In genomic region chr6:112825657-112826056, GRCm38 (mm10) we compare ENCODE assay signal across 20 mouse cellular contexts.
DNase-seq lines count a peak whose midpoint lies in the region; ATAC-seq and TF ChIP-seq lines count a peak whose summit lies in the region.
"Had no signal": no experiment of that assay in that cellular context is flagged by ENCODE, and none has a peak within 500 bp of the region (broad histone marks: within the 10 kb centered on the region; RNA-seq: fewer than 3 reads in every experiment).

No protein-coding gene starts in this region.

- H3K36me3 ChIP-seq in forebrain, embryonic 13.5 days (ENCODE audit: poor library complexity, severe bottlenecking), result peaks cover 41% of the 10 kb centered on the region
- H3K36me3 ChIP-seq in forebrain, postnatal 0 days (ENCODE audit: insufficient read depth), result peaks cover 7% of the 10 kb centered on the region; the same call in 1 of the 2 replicates
- H3K36me3 ChIP-seq: heart, embryonic 12.5 days; heart, embryonic 15.5 days; hindbrain, embryonic 15.5 days had no signal

- no peak for TF ChIP-seq POLR2A in cortical plate, adult 2 months (IDR thresholded peaks at IDR 0.05; ENCODE audit: extremely low read depth, insufficient read depth, low read length)

- H3K9ac ChIP-seq in forebrain, embryonic 13.5 days, result no peak overlapping the region
- H3K9ac ChIP-seq in forebrain, postnatal 0 days, result no peak overlapping the region
- H3K9ac ChIP-seq: heart, embryonic 12.5 days; heart, embryonic 15.5 days; hindbrain, embryonic 15.5 days had no signal

- peaks cover 41% of the 10 kb centered on the region for H3K4me1 ChIP-seq in forebrain, embryonic 13.5 days
- peaks cover 14% of the 10 kb centered on the region; the same call in 1 of the 2 replicates for H3K4me1 ChIP-seq in forebrain, postnatal 0 days (ENCODE audit: insufficient read depth)
- peaks cover 19% of the 10 kb centered on the region for H3K4me1 ChIP-seq in cortical plate, adult 2 months (ENCODE audit: control insufficient read depth, insufficient read depth, low read length)
- H3K4me1 ChIP-seq: heart, embryonic 12.5 days; heart, embryonic 15.5 days had no signal

- H3K27ac ChIP-seq in forebrain, embryonic 13.5 days, result 0 out of 2 replicates have a peak overlapping the region, but pooled peaks have one; percentile 20
- H3K27ac ChIP-seq in forebrain, postnatal 0 days (ENCODE audit: low read depth, low read length), result no peak overlapping the region
- H3K27ac ChIP-seq in left cerebral cortex, adult 2 months, result peak overlapping the region; percentile 70
- H3K27ac ChIP-seq in cortical plate, adult 2 months (ENCODE audit: insufficient read depth, low read length), result peak overlapping the region; percentile 66; the same call in 1 of the 2 replicates
- H3K27ac ChIP-seq: forebrain, embryonic 10.5 days; heart, embryonic 15.5 days; hindbrain, embryonic 15.5 days had no signal

- TF ChIP-seq CTCF in forebrain, postnatal 0 days (IDR thresholded peaks at IDR 0.05; ENCODE audit: low read depth), result no peak
- TF ChIP-seq CTCF in left cerebral cortex, adult 2 months (IDR thresholded peaks at IDR 0.05), result no peak
- no peak for TF ChIP-seq CTCF in cortical plate, adult 2 months (IDR thresholded peaks at IDR 0.05; ENCODE audit: extremely low read depth, insufficient read depth, low read length)

- H3K4me2 ChIP-seq in forebrain, embryonic 13.5 days, result no peak overlapping the region
- no peak overlapping the region for H3K4me2 ChIP-seq in forebrain, postnatal 0 days (ENCODE audit: low read depth)
- H3K4me2 ChIP-seq: heart, embryonic 12.5 days; heart, embryonic 15.5 days; hindbrain, embryonic 15.5 days had no signal

- intact Hi-C loops in left cerebral cortex, adult 2 months (cut with DNase I), result no loop called here
- intact Hi-C loops in left cerebral cortex, postnatal 25 days (cut with DNase I), result no loop called here

- ATAC-seq in forebrain, embryonic 13.5 days, result no peak
- no peak for ATAC-seq in forebrain, postnatal 0 days
- ATAC-seq: activated CD4-positive, CD25-positive, alpha-beta regulatory T cell, adult 4 months; forebrain, embryonic 14.5 days had no signal

- H3K9me3 ChIP-seq in forebrain, embryonic 13.5 days (replicated peaks), result no peaks in the 10 kb centered on the region
- H3K9me3 ChIP-seq in forebrain, postnatal 0 days (ENCODE audit: low read length), result no peaks in the 10 kb centered on the region
- H3K9me3 ChIP-seq: forebrain, embryonic 10.5 days; heart, embryonic 12.5 days; heart, embryonic 15.5 days; hindbrain, embryonic 15.5 days had no signal

- DNase-seq in cerebellum, adult 9-10 months, result peak; percentile 67
- no peak for DNase-seq in cerebellum, adult 11-12 months
- no peak for DNase-seq in forebrain, postnatal 0 days
- no peak for DNase-seq in left cerebral cortex, adult 2 months (ENCODE audit: extremely low spot score in 1 of 2, low spot score in 2 of 2)
- no peak for DNase-seq in left cerebral cortex, postnatal 25 days (ENCODE audit: low spot score in 2 of 2)
- DNase-seq: adrenal gland, adult 8-10 months; adrenal gland, postnatal 25 days; cerebellum, postnatal 14 days; gastrocnemius, postnatal 25 days; heart, adult 18-20 months; heart, postnatal 10 days; heart, postnatal 36 days had no signal

- no peak overlapping the region for H3K4me3 ChIP-seq in forebrain, embryonic 13.5 days
- H3K4me3 ChIP-seq in forebrain, postnatal 0 days (ENCODE audit: low read depth, low read length), result no peak overlapping the region
- no peak overlapping the region for H3K4me3 ChIP-seq in left cerebral cortex, adult 2 months
- no peak overlapping the region for H3K4me3 ChIP-seq in cortical plate, adult 2 months (ENCODE audit: insufficient read depth, low read length)
- H3K4me3 ChIP-seq: forebrain, embryonic 10.5 days; heart, embryonic 12.5 days; heart, embryonic 15.5 days; hindbrain, embryonic 15.5 days had no signal

- 91% methylated on average over 6 of the region's 6 CpGs for WGBS in forebrain, embryonic 13.5 days
- 96% methylated on average over 6 of the region's 6 CpGs for WGBS in forebrain, postnatal 0 days

- no peaks in the 10 kb centered on the region for H3K27me3 ChIP-seq in forebrain, embryonic 13.5 days
- H3K27me3 ChIP-seq in forebrain, postnatal 0 days (ENCODE audit: insufficient read depth, low read length), result no peaks in the 10 kb centered on the region
- H3K27me3 ChIP-seq: hindbrain, embryonic 15.5 days had no signal
